Mouse (Mus musculus) left cerebral cortex, postnatal 25 days (tissue): ENCODE measurements at regions not wholly inside any gene's neighbourhood (a gene's known extent, or its start where the extent isn't known, plus 50 kb on each side); places are given as distances from the start of the nearest gene placed in this dataset.

Experiments
- DNase-seq, 2 experiments: peaks; one replicate each; pipeline ENCODE4 v3.0.0; 2022; ENCODE audit warnings: low spot score in 2 of 2, mixed read lengths in 1 of 2
- intact Hi-C: fragments of 180-260 bp; cut with DNase I; formaldehyde crosslinking; loops from one replicate; pipeline ENCODE4 v1.15.1; 2025

DNA sequence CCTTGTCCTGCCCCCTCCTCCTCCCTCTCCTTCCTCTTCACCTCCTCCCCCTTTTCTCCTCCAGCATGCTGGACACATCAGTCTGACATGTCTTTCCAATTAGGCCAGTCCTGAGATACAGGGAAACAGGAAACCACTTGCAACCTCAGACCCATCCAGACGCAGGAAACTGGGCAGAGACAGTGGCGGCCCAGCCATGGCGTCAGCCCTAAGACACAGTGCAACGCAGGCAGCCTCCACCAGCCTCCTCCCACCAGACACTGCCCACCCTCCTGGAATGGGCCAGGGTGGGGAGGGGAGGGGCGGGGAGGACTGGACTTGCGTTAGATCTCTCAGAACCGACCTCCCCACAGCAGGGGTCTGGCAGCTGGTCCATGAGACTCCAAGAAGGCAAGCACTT, 164.7 kb downstream of the 3110018I06Rik start:
- intact Hi-C loops: no loop called here
- no peak for DNase-seq

GRCm38 (mm10) chr12:107656846-107657245, 168.4 kb downstream of the 3110018I06Rik start:
- intact Hi-C loops: no loop called here
- DNase-seq: no peak

DNA sequence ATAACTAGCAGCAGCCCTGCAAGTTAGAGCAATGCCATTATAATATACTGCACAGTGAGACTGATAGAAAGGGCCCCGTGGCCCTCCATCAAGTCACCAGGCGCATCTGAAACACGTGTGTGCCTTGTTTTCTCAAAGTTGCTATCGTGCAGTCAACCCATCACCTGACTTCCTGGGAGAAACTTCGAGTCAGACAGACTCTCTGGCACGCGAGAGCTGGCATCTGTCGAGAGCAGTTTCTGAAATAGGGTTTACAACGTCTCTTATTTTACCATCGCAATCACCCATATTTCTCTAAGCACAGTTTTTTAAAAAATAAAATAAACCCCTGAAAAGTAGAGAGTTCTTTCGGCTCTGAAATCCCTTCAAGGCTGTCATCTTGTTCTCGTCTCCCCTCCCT, 169.8 kb downstream of the 3110018I06Rik start:
- intact Hi-C loops: no loop called here
- no peak for DNase-seq

DNA sequence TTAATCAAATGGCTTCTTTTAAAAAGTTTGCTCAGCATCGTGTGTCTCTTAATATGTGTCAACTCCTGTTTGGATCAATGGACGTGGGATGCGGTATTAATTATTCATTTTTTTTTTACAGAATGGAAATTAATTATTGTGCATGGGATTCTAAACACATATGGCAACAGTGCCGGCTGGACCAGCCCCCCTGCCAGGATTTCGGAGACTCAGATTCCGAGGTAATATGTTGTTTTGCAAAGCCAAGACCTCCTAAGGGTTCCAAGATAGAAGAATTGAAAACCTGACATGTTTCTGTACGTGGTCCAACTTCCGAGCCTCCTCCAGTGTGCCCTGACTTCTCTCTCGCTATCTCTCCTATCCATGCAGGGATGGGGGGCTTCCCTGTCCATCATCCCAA, 170.4 kb downstream of the 3110018I06Rik start:
- DNase-seq: no peak
- intact Hi-C loops: no loop called here

DNA sequence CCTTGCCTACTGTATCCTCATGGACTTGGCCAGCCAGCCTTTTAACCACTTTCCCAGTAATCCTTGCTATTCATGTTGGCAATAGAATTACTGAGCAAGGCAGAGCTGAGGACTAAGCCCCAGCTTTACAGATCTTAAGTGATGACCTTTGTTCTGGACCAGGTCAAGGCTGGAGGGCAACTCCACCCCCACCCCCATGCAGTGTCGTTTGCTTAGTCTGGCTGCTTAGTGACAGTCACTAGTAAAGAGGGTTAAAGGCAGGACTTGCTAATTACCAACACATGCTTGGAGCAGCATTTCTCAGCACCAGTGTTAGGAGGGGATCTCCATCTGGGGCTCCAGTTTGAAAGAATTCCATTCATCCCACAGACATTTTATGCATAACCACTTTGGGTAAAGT, 174.2 kb downstream of the 3110018I06Rik start:
- intact Hi-C loops: no loop called here
- no peak for DNase-seq

DNA sequence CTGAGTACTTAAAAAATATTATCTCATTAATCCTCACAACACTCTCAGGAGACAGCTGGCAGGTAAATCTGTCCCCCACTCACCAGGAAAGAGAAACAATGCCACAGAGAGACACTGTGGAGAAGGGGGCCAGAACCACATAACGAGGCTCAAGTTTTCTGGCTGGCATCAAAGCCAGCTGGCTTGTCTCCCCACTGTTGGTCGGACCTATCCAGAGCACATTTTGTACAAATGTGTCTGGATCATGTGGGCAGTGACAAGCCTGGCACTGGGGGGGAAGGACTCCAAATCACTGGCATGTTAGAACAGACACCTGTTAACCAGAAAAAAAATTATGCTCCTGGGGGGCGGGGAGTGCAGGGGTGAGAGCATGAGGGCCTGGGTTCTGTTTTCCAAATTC, 179.4 kb downstream of the 3110018I06Rik start:
- intact Hi-C loops: no loop called here
- DNase-seq: no peak

DNA sequence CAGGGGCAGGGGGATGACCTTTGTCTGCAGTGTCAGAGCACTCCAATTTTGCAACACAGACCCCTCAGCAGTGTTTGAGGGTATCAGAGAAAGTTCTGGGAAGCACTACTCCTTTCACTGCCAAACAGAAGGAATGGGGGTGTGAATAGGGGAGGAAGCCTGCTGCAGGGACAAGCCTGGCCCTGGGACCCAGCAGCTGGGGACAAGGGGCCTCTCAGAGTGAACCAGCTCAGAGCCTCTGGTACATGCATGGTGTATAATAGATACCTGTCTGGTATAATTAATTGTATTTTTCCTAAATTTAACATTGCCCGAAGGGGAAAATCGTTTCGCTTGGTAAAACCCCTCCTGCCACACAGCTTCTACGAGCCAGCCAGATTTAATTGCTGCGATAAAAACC, 180.6 kb downstream of the 3110018I06Rik start:
- DNase-seq: no peak
- intact Hi-C loops: no loop called here

DNA sequence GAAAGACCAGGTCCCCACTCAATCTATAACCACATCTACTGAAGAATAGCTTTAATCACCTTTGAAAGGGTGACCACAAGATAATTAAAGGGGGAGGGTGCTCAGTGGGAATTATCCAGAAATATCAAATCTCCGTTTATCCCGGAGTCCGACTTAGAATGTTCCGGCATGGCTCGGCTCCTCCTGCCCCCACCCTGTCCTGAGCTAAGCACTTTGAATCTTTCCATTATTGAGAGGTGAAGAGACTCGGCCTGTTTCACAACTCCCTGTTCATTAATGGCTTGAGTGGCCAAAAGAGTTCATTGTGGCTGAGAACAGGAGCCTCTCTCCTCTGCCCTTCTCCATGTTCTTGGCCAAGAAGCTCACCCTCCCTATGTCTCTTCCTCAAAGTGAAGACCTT, 181.0 kb downstream of the 3110018I06Rik start:
- intact Hi-C loops: no loop called here

DNA sequence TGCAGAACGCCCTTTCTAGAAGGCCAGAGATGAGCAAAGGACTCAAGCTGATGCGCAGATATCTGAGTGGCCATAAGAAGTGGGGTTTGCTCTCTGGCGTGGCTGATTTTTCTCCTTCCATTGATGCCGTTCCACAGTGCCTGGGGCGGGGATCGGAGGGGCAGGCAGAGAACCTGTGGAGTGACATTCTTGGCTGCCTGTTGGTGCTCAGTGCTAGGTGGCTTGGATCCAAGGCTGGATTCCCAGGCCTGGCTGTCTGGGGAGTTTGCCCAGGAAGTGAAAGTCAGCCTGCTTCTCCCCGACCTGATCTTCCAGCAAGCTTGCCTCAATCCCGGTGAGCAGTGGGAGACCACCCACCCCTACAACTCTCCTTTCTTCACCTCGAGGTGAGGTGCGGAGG, 181.5 kb downstream of the 3110018I06Rik start:
- intact Hi-C loops: no loop called here
- no peak for DNase-seq

More for the DNA sequence above, 181.0 kb downstream of the 3110018I06Rik start:
- no peak for DNase-seq

DNA sequence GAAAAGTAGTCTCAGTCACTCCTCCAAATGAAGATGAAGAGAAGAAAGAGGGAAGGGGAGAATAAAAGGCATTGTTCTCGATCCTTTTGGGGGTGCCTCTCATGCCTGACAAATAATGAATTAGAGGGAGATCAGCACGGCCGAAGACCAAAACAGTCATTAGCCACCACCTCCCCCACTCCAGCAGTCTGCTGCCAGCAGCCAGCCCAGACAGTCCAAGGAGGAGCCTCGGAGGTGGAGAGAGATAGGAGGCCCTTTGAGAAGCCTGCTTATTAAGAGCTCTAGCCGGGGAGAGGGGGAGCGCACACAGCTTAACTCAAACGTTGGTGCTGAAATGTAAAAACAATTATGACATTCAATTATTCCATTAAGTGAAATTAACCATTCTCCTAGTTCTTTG, 188.6 kb downstream of the 3110018I06Rik start:
- no peak for DNase-seq
- intact Hi-C loops: no loop called here

GRCm38 (mm10) chr12:107687447-107687846, 199.0 kb downstream of the 3110018I06Rik start:
- no peak for DNase-seq
- intact Hi-C loops: no loop called here

DNA sequence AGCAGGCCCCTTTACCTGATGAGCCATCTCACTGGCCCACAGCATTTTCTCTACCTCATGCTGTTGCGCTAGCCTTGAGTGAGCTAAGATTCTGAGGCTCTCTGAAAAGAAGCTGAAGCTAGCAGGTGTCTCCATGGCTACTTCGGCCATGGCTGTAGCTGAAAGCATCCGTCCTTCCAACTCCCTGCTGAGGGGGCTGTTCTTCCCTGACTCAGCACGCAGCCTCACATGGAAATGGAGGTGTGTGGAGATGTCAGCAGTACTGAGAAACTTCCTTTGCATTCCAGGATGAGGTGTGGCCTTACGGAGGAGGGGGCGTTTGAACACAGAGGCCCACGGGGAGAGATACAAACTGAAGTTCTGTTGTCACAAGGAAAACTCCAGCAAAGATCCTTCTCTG, 201.0 kb downstream of the 3110018I06Rik start:
- intact Hi-C loops: no loop called here
- DNase-seq: peak in 1 of 2 experiments; percentile 21

DNA sequence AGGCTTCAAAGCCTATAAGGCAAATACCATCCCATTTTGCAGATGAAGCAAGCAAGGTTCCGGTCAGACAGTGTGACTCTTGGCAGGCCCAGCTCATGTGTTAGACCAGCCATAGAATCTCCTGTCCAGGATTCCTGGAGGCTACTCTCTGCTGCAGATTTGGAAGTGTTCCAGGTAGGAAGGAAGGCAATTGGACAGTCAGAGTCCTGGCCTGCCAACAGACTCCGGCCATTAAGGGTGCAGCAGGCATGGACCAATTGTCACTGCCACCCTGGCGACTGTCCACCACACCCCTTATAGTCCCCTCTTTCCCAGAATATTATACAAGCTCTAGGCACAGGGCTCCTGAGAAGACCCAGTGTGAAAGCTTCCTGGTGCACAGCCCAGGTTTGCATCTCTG, 201.6 kb downstream of the 3110018I06Rik start:
- intact Hi-C loops: no loop called here

DNA sequence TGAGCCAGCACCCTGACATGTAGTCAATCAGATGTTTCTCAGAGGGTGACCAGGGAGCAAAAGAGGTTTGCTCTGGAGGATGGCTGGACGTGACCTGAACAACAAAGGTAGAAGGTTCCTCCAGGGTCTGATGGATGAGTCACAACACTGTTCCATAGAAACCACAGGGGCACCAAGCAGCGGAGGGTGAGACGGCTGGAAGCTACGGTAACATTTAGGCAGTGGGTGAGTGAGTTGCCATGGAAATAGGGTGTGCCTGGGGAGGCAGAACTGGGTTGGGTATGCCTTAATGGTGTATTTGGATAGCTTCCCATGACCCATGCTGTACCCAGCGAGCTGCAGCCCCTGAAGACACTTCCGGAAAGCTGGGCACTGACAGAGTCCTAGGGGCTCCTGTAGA, 205.3 kb downstream of the 3110018I06Rik start:
- intact Hi-C loops: no loop called here
- no peak for DNase-seq

More for the DNA sequence above, 201.6 kb downstream of the 3110018I06Rik start:
- DNase-seq: no peak

DNA sequence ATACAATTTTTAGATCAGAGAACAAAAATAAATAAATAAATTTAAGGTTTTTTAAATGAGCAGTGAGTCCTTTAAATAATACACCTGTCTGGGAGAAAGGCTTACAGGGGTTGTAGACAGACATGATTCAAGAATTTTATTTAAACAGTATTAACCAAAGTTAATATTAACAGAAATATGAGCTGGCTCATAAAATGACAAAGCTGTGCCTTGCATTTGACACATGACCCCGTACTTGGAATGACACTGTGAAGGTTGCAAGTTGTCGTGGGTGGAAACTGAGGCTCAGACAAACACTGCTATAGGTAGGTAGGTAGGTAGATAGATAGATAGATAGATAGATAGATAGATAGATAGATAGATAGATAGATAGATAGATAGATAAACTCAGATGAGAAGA, 206.6 kb downstream of the 3110018I06Rik start:
- no peak for DNase-seq
- intact Hi-C loops: no loop called here

GRCm38 (mm10) chr12:107695438-107696267, 207.2 kb downstream of the 3110018I06Rik start:
- DNase-seq: no peak

DNA sequence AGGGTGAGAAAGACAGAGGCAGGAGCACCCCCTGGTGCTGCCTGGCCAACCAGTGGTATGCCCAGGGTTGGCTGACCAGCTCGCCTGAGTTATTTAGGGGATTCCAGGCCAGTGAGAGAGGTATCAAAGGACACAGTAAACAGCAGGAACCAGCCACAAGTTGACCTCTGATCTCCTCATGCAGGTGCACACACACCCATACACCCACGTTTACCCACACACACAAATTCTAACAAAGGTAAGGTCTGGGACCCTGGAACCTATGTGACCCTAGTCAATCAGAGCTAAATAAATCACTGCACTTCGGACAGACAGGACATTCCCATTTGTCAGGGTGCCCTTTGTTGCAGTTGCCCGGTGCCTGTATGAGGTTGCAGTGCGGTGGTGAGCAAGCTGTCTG, 211.9 kb downstream of the 3110018I06Rik start:
- intact Hi-C loops: no loop called here
- no peak for DNase-seq

More at GRCm38 (mm10) chr12:107695438-107696267, 207.2 kb downstream of the 3110018I06Rik start:
- intact Hi-C loops: no loop called here

DNA sequence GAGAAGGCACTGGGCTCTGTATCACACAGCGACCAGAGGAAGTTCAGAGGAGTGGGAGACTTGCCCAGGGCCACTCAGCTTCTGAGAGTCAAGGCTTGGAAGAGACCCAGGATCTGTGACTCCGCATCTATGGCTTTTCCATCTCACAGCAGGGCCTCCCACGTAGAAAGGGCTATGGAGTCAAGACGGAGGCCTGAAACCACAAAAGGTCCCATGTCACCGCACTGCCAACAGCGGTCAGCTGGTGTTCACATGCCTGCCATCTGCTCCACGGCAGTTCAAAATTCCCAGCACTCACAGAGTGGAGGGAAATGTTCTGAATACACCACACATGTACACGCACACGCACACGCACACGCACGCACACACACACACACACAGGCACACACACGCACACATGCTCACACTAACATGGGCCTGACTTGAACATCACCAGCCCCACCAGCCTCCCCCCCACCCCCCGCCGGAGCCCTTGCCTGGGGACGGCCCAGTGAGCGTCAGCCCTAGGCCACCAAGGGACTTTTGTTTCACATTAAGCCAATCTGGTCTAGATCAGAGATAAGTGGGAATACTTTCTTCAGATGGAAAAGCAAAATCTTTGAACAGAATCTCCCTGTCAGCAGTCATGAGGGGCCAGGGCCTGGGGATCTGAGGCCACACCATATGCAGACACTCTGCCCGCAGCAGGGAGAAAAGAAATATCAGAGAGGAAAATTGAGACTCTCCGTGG, 212.6 kb downstream of the 3110018I06Rik start:
- no peak for DNase-seq
- intact Hi-C loops: no loop called here

- intact Hi-C loops: no loop called here
- no peak for DNase-seq
Observed at GRCm38 (mm10) chr12:107708812-107709211, 220.4 kb downstream of the 3110018I06Rik start.

GRCm38 (mm10) chr12:107711017-107711416, 222.6 kb downstream of the 3110018I06Rik start:
- intact Hi-C loops: no loop called here
- no peak for DNase-seq

- DNase-seq: no peak
- intact Hi-C loops: no loop called here
Observed at GRCm38 (mm10) chr12:107711675-107712074, 223.2 kb downstream of the 3110018I06Rik start.
